Mouse (Mus musculus) embryonic facial prominence, embryonic 13.5 days (tissue): Measurements from ENCODE around the gene Ms4a15. TPM values are rescaled to one million over a fixed set of nuclear protein-coding genes. Genes with fewer than 3 reads are reported as not detected.

ENCODE experiments used
- ATAC-seq: fragments of 200-750 bp; cut with Nextera tagmentation; 2 replicates; pipeline ENCODE4 v1.8.0; 2017; ENCODE audit warnings: low read depth; ENCODE audit not compliant: insufficient number of reproducible peaks, insufficient read depth, low FRiP score, low TSS enrichment
- H3K27ac ChIP-seq: fragments of 300-500 bp; sonication (generic); 2 replicates; pipeline ENCODE4 v1.5.1; 2015; ENCODE audit warnings: moderate library complexity, mild to moderate bottlenecking, inconsistent platforms
- H3K27me3 ChIP-seq: fragments of 300-500 bp; sonication (generic); 2 replicates; pipeline ENCODE4 v1.6.1; 2015; ENCODE audit warnings: mild to moderate bottlenecking, inconsistent platforms
- H3K36me3 ChIP-seq: fragments of 300-500 bp; sonication (generic); 2 replicates; pipeline ENCODE4 v1.6.1; 2015; ENCODE audit warnings: mild to moderate bottlenecking, inconsistent platforms
- H3K4me1 ChIP-seq: fragments of 300-500 bp; sonication (generic); 2 replicates; pipeline ENCODE4 v1.6.1; 2015; ENCODE audit warnings: inconsistent platforms
- H3K4me2 ChIP-seq: fragments of 300-500 bp; sonication (generic); 2 replicates; pipeline ENCODE4 v1.6.1; 2015; ENCODE audit warnings: moderate library complexity, mild to moderate bottlenecking, inconsistent platforms
- H3K4me3 ChIP-seq: fragments of 300-500 bp; sonication (generic); 2 replicates; pipeline ENCODE4 v1.5.1; 2015; ENCODE audit warnings: mild to moderate bottlenecking, inconsistent platforms
- H3K9ac ChIP-seq: fragments of 300-500 bp; sonication (generic); 2 replicates; pipeline ENCODE4 v1.6.1; 2015; ENCODE audit warnings: mild to moderate bottlenecking, inconsistent platforms
- H3K9me3 ChIP-seq: fragments of 300-500 bp; sonication (generic); 2 replicates; pipeline ENCODE4 v1.6.1; 2016; ENCODE audit warnings: inconsistent platforms
- WGBS: fragments of 180-500 bp; shearing (Covaris S2); methylation state at CpG from one replicate; pipeline ENCODE4 v1.1.7; 2015; ENCODE audit warnings: mixed read lengths; 5-methylcytosine and 5-hydroxymethylcytosine counted together
- polyA plus RNA-seq: library from polyadenylated mRNA; unstranded; fragments of >200 nt; fragmentation: Nextera tagmentation; extraction: Ambion mirVana; gene quantifications from 2 replicates; pipeline ENCODE4 v1.2.1, GENCODE M21; 2015

Ms4a15 gene
- polyA plus RNA-seq, 1 experiment from 2014 or later: not detected

DNA sequence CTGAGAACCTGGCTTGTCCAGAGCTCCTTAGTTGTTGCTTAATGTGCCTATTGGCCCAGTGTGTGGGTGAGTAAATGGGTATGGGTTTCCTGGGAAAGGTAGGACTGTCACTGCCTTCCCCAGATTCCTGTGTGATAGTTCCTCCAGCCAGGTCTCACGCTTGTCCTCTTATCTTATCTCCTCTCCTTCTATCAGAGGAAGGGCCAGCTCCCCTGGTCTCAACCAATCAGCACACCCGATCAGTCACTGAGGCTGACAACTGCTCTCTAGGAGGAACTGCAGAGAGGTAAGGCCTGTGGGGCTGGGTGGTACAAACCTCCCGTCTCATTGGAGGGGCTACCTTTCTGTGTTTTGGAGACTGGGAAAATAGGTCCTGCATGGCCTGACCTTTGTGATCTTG is 54.3 kb downstream of the Ms4a15 start:
- 56% methylated on average over 3 of the region's 3 CpGs for WGBS
- Histone ChIP-seq H3K9me3 (no peaks in the 10 kb centered on the region), H3K9ac (no peak overlapping the region), H3K4me2 (no peak overlapping the region), H3K27me3 (no peaks in the 10 kb centered on the region), H3K4me3 (no peak overlapping the region), H3K36me3 (peaks cover 21% of the 10 kb centered on the region), H3K27ac (no peak overlapping the region), H3K4me1 (peaks cover 9% of the 10 kb centered on the region; the same call in 1 of the 2 replicates)
- ATAC-seq: no peak

GRCm38 (mm10) chr19:10937110-10937563 is 55.9 kb downstream of the Ms4a15 start, which contains the start of gene Ptgdr2:
Gene Ptgdr2 (plus strand): TSS chr19:10937160.
- ATAC-seq: no peak

DNA sequence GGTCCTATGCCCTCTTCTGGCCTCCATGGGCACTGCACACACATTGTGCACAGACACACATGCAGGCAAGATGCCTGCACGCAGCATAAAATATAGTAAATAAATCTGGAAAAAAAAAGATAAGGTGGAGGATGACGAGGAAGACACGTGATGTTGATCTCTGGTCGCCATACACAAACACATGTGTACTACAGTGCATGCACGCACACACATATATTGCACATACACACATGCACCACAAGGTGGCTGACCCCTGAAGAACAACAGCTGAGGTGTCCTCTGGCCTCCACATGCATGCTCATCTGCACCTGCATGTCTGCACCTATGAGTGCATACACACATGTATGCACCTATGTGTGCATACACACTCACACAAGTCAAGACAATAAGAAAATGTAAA is 57.0 kb downstream of the Ms4a15 start:
- no peaks in the 10 kb centered on the region for H3K27me3 ChIP-seq
- H3K9ac ChIP-seq: no peak overlapping the region
- H3K36me3 ChIP-seq: no peaks in the 10 kb centered on the region
- no peak for ATAC-seq
- no peaks in the 10 kb centered on the region for H3K9me3 ChIP-seq
- no peak overlapping the region for H3K27ac ChIP-seq
- no peak overlapping the region for H3K4me3 ChIP-seq
- H3K4me1 ChIP-seq: peaks cover 7% of the 10 kb centered on the region; the same call in 1 of the 2 replicates
- no peak overlapping the region for H3K4me2 ChIP-seq
- 79% methylated on average over 5 of the region's 5 CpGs for WGBS

More at GRCm38 (mm10) chr19:10937110-10937563, 55.9 kb downstream of the Ms4a15 start, which contains the start of gene Ptgdr2:
- Histone ChIP-seq H3K4me1 (peaks cover 9% of the 10 kb centered on the region; the same call in 1 of the 2 replicates), H3K9me3 (no peaks in the 10 kb centered on the region), H3K27ac (no peak within 1 kb of the TSS), H3K4me2 (no peak within 1 kb of the TSS), H3K4me3 (no peak within 1 kb of the TSS), H3K27me3 (no peaks in the 10 kb centered on the region), H3K36me3 (peaks cover 5% of the 10 kb centered on the region), H3K9ac (no peak within 1 kb of the TSS)
- 51% methylated on average over 5 of the region's 5 CpGs for WGBS

- Histone ChIP-seq H3K9ac (no peak overlapping the region), H3K36me3 (no peaks in the 10 kb centered on the region), H3K27me3 (no peaks in the 10 kb centered on the region), H3K4me2 (no peak overlapping the region), H3K9me3 (no peaks in the 10 kb centered on the region), H3K4me1 (no peaks in the 10 kb centered on the region), H3K4me3 (no peak overlapping the region), H3K27ac (no peak overlapping the region)
- ATAC-seq: no peak
- 34% methylated on average over 5 of the region's 5 CpGs for WGBS
Measured at GRCm38 (mm10) chr19:10935029-10935428, 58.0 kb downstream of the Ms4a15 start.

DNA sequence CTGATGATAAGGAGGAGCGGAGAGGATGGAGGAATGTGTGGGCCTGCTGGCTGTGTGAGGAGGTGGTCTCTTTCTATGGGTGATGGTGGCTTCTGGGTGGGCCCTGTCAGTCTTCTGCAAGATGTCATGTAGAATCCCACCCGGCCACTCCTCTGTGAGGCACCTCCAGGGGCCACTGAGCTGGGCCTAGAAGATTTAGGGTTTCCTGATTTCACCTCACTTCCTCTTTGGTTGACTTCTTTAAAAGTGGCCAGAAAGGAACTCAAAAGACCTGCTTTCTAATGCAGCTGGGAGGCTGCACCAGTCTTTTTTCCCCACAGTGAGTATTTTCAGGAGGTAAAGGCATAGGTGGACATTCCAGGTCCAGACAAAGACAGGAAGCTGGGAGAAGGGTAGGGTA is 62.4 kb downstream of the Ms4a15 start:
- no peak overlapping the region for H3K9ac ChIP-seq
- no peaks in the 10 kb centered on the region for H3K36me3 ChIP-seq
- no peak overlapping the region for H3K4me3 ChIP-seq
- no peak overlapping the region for H3K27ac ChIP-seq
- 80% methylated on average over 2 of the region's 2 CpGs for WGBS
- no peaks in the 10 kb centered on the region for H3K4me1 ChIP-seq
- H3K27me3 ChIP-seq: no peaks in the 10 kb centered on the region
- no peak overlapping the region for H3K4me2 ChIP-seq
- no peaks in the 10 kb centered on the region for H3K9me3 ChIP-seq
- ATAC-seq: no peak

Other genes starting within 250 kb of the Ms4a15 start
- 0.08 and 0.15 TPM in 2 replicates for gene Cd6, start 163.2 kb downstream of the Ms4a15 start, polyA plus RNA-seq
- 0.34 and 0.41 TPM in 2 replicates for gene Slc15a3, start 153.5 kb downstream of the Ms4a15 start, polyA plus RNA-seq
- gene Tmem132a, start 123.3 kb downstream of the Ms4a15 start, polyA plus RNA-seq: 99.9 and 107 TPM in 2 replicates
- gene Tmem109, start 111.2 kb downstream of the Ms4a15 start, polyA plus RNA-seq: 82.6 and 87.1 TPM in 2 replicates
- 45.3 and 47.5 TPM in 2 replicates for gene Prpf19, start 98.0 kb downstream of the Ms4a15 start, polyA plus RNA-seq
- gene Zp1, start 72.6 kb downstream of the Ms4a15 start, polyA plus RNA-seq: not detected in 2 replicates
- gene Ptgdr2, start 56.1 kb downstream of the Ms4a15 start, polyA plus RNA-seq: 0.10 TPM in 1 of 2 replicates, not detected in the other
- 27.4 and 31.6 TPM in 2 replicates for gene Ccdc86, start 44.0 kb downstream of the Ms4a15 start, polyA plus RNA-seq
- gene Ms4a10, start 18.6 kb downstream of the Ms4a15 start, polyA plus RNA-seq: not detected in 2 replicates
- not detected in 2 replicates for gene Ms4a18, start 24.8 kb upstream of the Ms4a15 start, polyA plus RNA-seq
- not detected in 2 replicates for gene Ms4a8a, start 87.9 kb upstream of the Ms4a15 start, polyA plus RNA-seq
- gene 1700017D01Rik, start 137.6 kb upstream of the Ms4a15 start, polyA plus RNA-seq: not detected in 2 replicates
- gene 1700025F22Rik, start 172.1 kb upstream of the Ms4a15 start, polyA plus RNA-seq: not detected in 2 replicates
- gene Ms4a13, start 203.5 kb upstream of the Ms4a15 start, polyA plus RNA-seq: not detected in 2 replicates
- gene Ms4a12, start 239.2 kb upstream of the Ms4a15 start, polyA plus RNA-seq: not detected in 2 replicates